Mouse (Mus musculus): ENCODE results near the gene Ccp110.

- TF ChIP-seq CTCF (IDR thresholded peaks at IDR 0.05; ENCODE audit: low read depth, low read length) (no peak), POLR2A (IDR thresholded peaks at IDR 0.05; ENCODE audit: borderline replicate concordance, low read depth, low read length) (no peak; the same call in 1 of the 2 replicates)
Observed at GRCm38 (mm10) chr7:118740532-118741338, 28.4 kb downstream of the Ccp110 start.

Measured in bone marrow macrophage, adult 2 months (primary cell).